Mouse (Mus musculus): Measurements from ENCODE around the gene Tmem19. TPM values are rescaled to one million over a fixed set of nuclear protein-coding genes. Genes with fewer than 3 reads are reported as not detected.
A peak's percentile ranks its signal among the peaks of the same experiment; 100 is the strongest.
"Not testable (repeated sequence)": the region's sequence is repeated elsewhere in the genome, so short reads cannot be mapped to it uniquely, and the experiment has no call there.

Tmem19 gene
- polyA plus RNA-seq, 1 experiment from 2014 or later, result 35.5 TPM

DNA sequence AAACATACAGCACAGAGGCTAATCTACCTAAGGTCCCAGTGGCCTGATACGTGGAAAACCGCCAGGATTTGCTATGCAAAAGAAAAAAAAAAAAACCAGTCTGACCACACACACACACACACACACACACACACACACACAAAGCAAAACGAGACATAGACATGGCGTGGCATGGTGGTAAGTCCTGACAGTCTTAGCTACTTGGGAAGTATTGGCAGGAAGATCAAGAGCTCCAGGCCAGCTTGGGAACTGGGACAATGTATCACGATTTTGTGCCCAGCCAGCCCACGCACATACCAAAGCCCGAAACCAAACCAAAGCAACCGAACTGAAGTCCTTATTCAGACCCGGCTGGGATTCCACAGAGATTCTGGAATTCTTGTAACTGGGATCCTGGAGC lies 28.8 kb downstream of the Tmem19 start:
- Histone ChIP-seq H3K27ac (ENCODE audit: low read depth, low read length) (no peak overlapping the region), H3K4me2 (replicated peaks; ENCODE audit: low read depth, low read length) (no peak overlapping the region), H3K27me3 (ENCODE audit: control insufficient read depth, insufficient read depth, low read length) (no peaks in the 10 kb centered on the region), H3K36me3 (ENCODE audit: control insufficient read depth, insufficient read depth, low read length) (no peaks in the 10 kb centered on the region), H3K4me3 (ENCODE audit: low read length) (no peak overlapping the region), H3K9me3 (ENCODE audit: control insufficient read depth, low read length) (no peaks in the 10 kb centered on the region), H3K9ac (ENCODE audit: low read depth, low read length) (no peak overlapping the region), H3K4me1 (ENCODE audit: control insufficient read depth, insufficient read depth, low read length) (no peaks in the 10 kb centered on the region)
- 87% methylated on average over 9 of the region's 9 CpGs for WGBS
- ATAC-seq (ENCODE audit: low FRiP score, low TSS enrichment), result no peak

DNA sequence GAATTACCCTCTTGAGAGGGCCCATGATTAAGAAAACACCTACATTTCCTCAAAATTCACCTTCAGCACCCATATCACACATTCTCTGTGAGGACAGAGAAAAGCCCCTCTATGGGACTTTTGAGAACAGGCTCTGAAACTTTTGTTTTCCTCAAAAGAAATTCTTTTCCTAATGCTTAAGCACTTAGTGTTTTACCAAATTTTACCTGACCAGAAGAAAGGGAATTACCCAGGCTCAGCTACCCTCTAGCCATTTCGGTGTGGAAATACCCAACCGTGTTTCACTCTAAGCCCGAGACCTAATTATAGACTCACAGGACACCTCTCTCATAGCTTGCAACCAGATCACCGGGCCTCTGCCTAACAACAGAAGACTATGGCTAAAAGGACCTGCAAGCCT lies 29.3 kb downstream of the Tmem19 start:
- Histone ChIP-seq H3K36me3 (ENCODE audit: control insufficient read depth, insufficient read depth, low read length) (no peaks in the 10 kb centered on the region), H3K9ac (ENCODE audit: low read depth, low read length) (no peak overlapping the region), H3K4me1 (ENCODE audit: control insufficient read depth, insufficient read depth, low read length) (no peaks in the 10 kb centered on the region), H3K27ac (ENCODE audit: low read depth, low read length) (no peak overlapping the region), H3K4me3 (ENCODE audit: low read length) (no peak overlapping the region), H3K4me2 (replicated peaks; ENCODE audit: low read depth, low read length) (no peak overlapping the region), H3K27me3 (ENCODE audit: control insufficient read depth, insufficient read depth, low read length) (no peaks in the 10 kb centered on the region), H3K9me3 (ENCODE audit: control insufficient read depth, low read length) (no peaks in the 10 kb centered on the region)
- ATAC-seq (ENCODE audit: low FRiP score, low TSS enrichment), result no peak
- WGBS, result 90% methylated on average over 4 of the region's 4 CpGs

DNA sequence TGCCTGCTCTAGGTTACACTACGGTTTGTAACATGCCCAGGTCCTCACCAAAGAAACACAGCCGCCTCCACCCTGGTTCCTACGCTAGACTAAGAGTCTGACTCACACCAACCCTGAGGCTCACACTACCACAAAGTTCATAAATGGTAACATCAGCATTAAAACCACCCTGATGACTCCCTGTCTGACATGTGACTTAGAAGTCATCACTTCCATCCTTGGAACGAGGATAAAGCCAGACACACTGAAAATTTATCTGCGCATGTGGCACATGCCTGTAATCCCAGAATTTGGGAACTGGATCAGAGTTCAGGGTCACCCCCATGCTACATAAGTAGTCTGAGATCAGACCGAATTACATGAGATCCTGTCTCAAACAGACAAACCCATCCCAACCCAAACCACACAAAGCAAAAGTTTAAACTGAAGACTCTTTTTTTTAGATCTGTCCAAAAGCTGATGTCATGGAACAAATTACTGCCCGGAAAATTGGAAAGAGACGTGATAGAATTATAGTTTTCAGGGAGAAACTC lies 29.8 kb downstream of the Tmem19 start:
- no peaks in the 10 kb centered on the region for H3K4me1 ChIP-seq (ENCODE audit: control insufficient read depth, insufficient read depth, low read length)
- H3K4me3 ChIP-seq (ENCODE audit: low read length), result no peak overlapping the region
- H3K9me3 ChIP-seq (ENCODE audit: control insufficient read depth, low read length), result no peaks in the 10 kb centered on the region
- H3K4me2 ChIP-seq (replicated peaks; ENCODE audit: low read depth, low read length), result no peak overlapping the region
- H3K27me3 ChIP-seq (ENCODE audit: control insufficient read depth, insufficient read depth, low read length), result no peaks in the 10 kb centered on the region
- no peak overlapping the region for H3K27ac ChIP-seq (ENCODE audit: low read depth, low read length)
- ATAC-seq (ENCODE audit: low FRiP score, low TSS enrichment), result no peak
- no peak overlapping the region for H3K9ac ChIP-seq (ENCODE audit: low read depth, low read length)
- H3K36me3 ChIP-seq (ENCODE audit: control insufficient read depth, insufficient read depth, low read length), result no peaks in the 10 kb centered on the region
- WGBS, result 78% methylated on average over 8 of the region's 8 CpGs

DNA sequence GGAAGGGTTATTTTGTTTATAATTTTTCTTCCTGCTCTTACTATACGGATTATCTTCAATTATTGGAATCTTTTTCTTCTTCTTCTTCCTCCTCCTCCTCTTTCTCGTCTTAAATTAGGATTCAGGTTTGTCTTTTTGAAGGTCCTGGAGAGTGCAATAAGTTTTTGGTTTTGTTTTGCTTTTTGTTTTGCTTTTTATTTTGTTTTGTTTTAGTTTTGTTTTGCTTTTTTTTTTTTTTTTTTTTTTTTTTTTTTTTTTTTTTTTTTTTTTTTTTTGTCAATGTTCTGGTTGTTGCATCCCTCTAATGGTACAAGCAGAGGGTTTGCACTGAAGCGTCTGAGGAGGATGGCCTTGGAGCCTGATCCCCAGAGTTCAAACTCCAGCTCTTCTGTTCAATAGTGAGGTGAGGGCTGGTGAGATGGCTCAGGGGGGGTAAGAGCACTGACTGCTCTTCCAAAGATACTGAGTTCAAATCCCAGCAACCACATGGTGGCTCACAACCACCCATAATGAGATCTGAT lies 33.2 kb downstream of the Tmem19 start:
- Histone ChIP-seq H3K27me3 (ENCODE audit: control insufficient read depth, insufficient read depth, low read length) (no peaks in the 10 kb centered on the region), H3K4me3 (ENCODE audit: low read length) (no peak overlapping the region), H3K9me3 (ENCODE audit: control insufficient read depth, low read length) (no peaks in the 10 kb centered on the region), H3K4me1 (ENCODE audit: control insufficient read depth, insufficient read depth, low read length) (no peaks in the 10 kb centered on the region), H3K9ac (ENCODE audit: low read depth, low read length) (no peak overlapping the region), H3K4me2 (replicated peaks; ENCODE audit: low read depth, low read length) (no peak overlapping the region), H3K36me3 (ENCODE audit: control insufficient read depth, insufficient read depth, low read length) (no peaks in the 10 kb centered on the region), H3K27ac (ENCODE audit: low read depth, low read length) (no peak overlapping the region)
- 83% methylated on average over 3 of the region's 3 CpGs for WGBS
- ATAC-seq (ENCODE audit: low FRiP score, low TSS enrichment), result no peak

DNA sequence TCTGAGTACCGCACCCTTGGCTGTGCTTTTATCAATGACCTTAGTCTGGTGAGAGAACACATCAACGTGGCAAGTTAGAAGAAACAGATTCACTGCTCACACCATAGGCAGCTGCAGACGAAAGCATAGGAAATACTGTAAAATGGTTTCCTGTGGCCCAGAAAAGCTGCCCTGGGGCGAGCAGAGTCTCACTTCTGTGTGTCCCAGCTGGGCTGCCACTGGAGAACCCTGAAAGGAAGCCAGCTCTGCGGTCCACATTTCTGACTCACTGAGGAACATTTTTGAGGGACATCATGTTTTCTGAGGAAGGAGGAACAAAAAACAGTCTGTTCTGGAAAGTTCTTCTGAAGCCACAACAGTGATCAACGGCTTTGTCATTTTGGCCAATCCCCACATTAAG lies 33.8 kb downstream of the Tmem19 start:
- H3K4me1 ChIP-seq (ENCODE audit: control insufficient read depth, insufficient read depth, low read length), result no peaks in the 10 kb centered on the region
- H3K36me3 ChIP-seq (ENCODE audit: control insufficient read depth, insufficient read depth, low read length), result no peaks in the 10 kb centered on the region
- H3K27me3 ChIP-seq (ENCODE audit: control insufficient read depth, insufficient read depth, low read length), result no peaks in the 10 kb centered on the region
- ATAC-seq (ENCODE audit: low FRiP score, low TSS enrichment), result no peak
- no peak overlapping the region for H3K4me2 ChIP-seq (replicated peaks; ENCODE audit: low read depth, low read length)
- WGBS, result 80% methylated on average over 6 of the region's 6 CpGs
- no peak overlapping the region for H3K27ac ChIP-seq (ENCODE audit: low read depth, low read length)
- no peak overlapping the region for H3K4me3 ChIP-seq (ENCODE audit: low read length)
- no peak overlapping the region for H3K9ac ChIP-seq (ENCODE audit: low read depth, low read length)
- H3K9me3 ChIP-seq (ENCODE audit: control insufficient read depth, low read length), result no peaks in the 10 kb centered on the region

DNA sequence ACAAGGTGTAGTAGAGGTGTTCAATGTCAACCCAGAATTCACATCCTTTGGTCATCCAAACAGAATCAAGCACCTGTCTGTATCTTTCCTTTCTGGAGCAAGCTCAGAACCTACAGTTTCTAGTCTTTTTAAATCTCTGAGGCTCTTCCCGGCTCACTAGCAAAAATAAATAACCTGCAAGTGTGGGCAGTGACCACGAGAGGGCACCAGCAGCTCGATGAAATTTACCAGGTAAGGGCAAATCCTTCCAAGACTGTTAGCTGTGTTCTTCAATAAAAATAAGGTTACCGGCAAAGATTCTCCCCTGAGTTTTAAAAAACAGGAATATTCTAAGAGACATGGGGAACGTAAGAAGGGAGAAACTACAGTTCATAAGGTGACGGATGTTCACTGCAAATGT lies 39.0 kb downstream of the Tmem19 start:
- Histone ChIP-seq H3K9me3 (ENCODE audit: control insufficient read depth, low read length) (no peaks in the 10 kb centered on the region), H3K4me3 (ENCODE audit: low read length) (no peak overlapping the region), H3K27me3 (ENCODE audit: control insufficient read depth, insufficient read depth, low read length) (no peaks in the 10 kb centered on the region), H3K4me2 (replicated peaks; ENCODE audit: low read depth, low read length) (no peak overlapping the region), H3K4me1 (ENCODE audit: control insufficient read depth, insufficient read depth, low read length) (no peaks in the 10 kb centered on the region), H3K36me3 (ENCODE audit: control insufficient read depth, insufficient read depth, low read length) (no peaks in the 10 kb centered on the region), H3K9ac (ENCODE audit: low read depth, low read length) (no peak overlapping the region), H3K27ac (ENCODE audit: low read depth, low read length) (no peak overlapping the region)
- ATAC-seq (ENCODE audit: low FRiP score, low TSS enrichment), result peak; percentile 44; the same call in 1 of the 2 replicates
- WGBS, result 10% methylated on average over 6 of the region's 6 CpGs

DNA sequence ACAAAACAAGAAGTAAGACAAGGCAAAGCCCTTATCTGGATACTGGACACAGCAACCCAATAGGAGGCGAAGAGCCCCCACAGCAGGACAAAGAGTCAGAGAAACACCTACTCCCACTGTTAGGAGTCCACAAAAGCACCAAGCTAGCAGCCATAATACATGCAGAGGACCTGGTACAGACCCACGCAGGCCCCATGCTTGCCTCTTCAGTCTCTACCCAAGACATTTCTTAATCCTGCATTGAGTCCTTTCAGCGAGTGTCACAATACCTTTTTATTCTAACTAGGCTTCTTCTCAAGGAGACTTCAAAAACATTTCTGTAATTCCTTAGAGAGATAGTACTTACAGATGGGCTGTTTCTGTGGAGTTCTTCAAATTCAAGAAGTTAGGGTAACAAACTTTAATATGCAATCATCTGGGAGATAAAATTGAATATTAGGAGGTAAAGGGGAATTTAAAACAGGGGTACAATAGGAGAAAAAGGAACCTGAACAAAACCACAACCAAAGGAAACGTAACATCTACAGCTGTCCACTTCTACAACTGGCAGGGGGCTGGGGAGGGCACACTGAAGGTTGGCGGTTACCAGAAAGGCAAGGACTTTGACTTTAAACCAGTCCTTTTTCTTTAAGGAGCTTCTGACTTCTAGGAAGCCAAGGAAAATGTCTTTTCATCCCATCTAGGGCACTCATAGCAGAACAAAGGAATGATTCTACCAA lies 40.8 kb downstream of the Tmem19 start:
- H3K4me3 ChIP-seq (ENCODE audit: low read length), result no peak overlapping the region
- H3K36me3 ChIP-seq (ENCODE audit: control insufficient read depth, insufficient read depth, low read length), result no peaks in the 10 kb centered on the region
- 78% methylated on average over 5 of the region's 5 CpGs for WGBS
- H3K4me1 ChIP-seq (ENCODE audit: control insufficient read depth, insufficient read depth, low read length), result no peaks in the 10 kb centered on the region
- no peak overlapping the region for H3K27ac ChIP-seq (ENCODE audit: low read depth, low read length)
- ATAC-seq (ENCODE audit: low FRiP score, low TSS enrichment), result no peak
- H3K4me2 ChIP-seq (replicated peaks; ENCODE audit: low read depth, low read length), result no peak overlapping the region
- H3K9ac ChIP-seq (ENCODE audit: low read depth, low read length), result no peak overlapping the region
- no peaks in the 10 kb centered on the region for H3K27me3 ChIP-seq (ENCODE audit: control insufficient read depth, insufficient read depth, low read length)
- no peaks in the 10 kb centered on the region for H3K9me3 ChIP-seq (ENCODE audit: control insufficient read depth, low read length)

DNA sequence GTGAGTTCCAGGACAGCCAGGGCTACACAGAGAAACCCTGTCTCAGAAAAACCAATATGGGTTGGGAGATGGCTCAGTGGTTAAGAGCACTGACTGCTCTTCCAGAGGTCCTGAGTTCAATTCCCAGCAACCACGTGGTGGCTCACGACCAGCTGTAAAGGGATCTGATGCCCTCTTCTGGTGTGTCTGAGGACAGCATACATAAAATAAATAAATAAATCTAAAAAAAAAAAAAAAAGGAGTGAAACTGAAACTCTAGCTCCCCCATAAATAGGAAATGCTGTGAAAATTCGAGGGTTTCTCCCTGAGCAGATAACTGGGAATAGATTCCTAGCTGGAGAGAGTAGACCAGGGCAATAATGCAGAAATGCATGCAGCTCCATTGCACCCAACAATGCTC lies 43.9 kb downstream of the Tmem19 start:
- H3K36me3 ChIP-seq (ENCODE audit: control insufficient read depth, insufficient read depth, low read length); H3K27ac ChIP-seq (ENCODE audit: low read depth, low read length); H3K4me1 ChIP-seq (ENCODE audit: control insufficient read depth, insufficient read depth, low read length); H3K9me3 ChIP-seq (ENCODE audit: control insufficient read depth, low read length); ATAC-seq (ENCODE audit: low FRiP score, low TSS enrichment); H3K4me3 ChIP-seq (ENCODE audit: low read length); H3K9ac ChIP-seq (ENCODE audit: low read depth, low read length); H3K27me3 ChIP-seq (ENCODE audit: control insufficient read depth, insufficient read depth, low read length); H3K4me2 ChIP-seq (replicated peaks; ENCODE audit: low read depth, low read length): not testable (repeated sequence)
- WGBS, result 74% methylated on average over 3 of the region's 3 CpGs

DNA sequence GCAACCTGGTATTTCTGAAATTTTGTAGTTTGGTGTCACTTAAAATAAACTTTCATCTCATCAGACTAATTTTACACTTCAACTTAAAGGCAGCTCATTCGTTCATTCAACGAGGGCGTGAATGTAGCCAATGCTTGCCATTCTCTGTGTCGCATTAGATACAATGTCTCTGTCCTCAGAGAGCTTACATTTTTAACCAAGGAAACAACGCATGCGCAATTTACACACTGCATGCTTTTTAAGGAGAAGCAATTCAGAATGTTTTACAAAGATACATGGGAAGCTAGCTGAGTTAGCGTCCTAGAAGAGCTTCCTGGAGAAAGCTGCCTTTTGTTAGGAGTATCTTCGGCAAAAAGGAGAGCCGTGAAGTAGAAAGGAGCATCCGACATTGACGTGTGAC lies 46.0 kb downstream of the Tmem19 start:
- H3K9ac ChIP-seq (ENCODE audit: low read depth, low read length), result peak overlapping the region; percentile 85; the same call in 1 of the 2 replicates
- peak overlapping the region; percentile 90; the same call in 1 of the 2 replicates for H3K27ac ChIP-seq (ENCODE audit: low read depth, low read length)
- peak overlapping the region; percentile 46 for H3K4me2 ChIP-seq (replicated peaks; ENCODE audit: low read depth, low read length)
- WGBS, result 71% methylated on average over 11 of the region's 11 CpGs
- H3K4me3 ChIP-seq (ENCODE audit: low read length), result peak overlapping the region; percentile 83
- H3K9me3 ChIP-seq (ENCODE audit: control insufficient read depth, low read length), result no peaks in the 10 kb centered on the region
- H3K27me3 ChIP-seq (ENCODE audit: control insufficient read depth, insufficient read depth, low read length), result no peaks in the 10 kb centered on the region
- peaks cover 14% of the 10 kb centered on the region for H3K4me1 ChIP-seq (ENCODE audit: control insufficient read depth, insufficient read depth, low read length)
- no peaks in the 10 kb centered on the region for H3K36me3 ChIP-seq (ENCODE audit: control insufficient read depth, insufficient read depth, low read length)
- ATAC-seq (ENCODE audit: low FRiP score, low TSS enrichment), result no peak
